Mouse (Mus musculus) kidney, embryonic 15.5 days (tissue): ENCODE measurements at regions not wholly inside any gene's neighbourhood (a gene's known extent, or its start where the extent isn't known, plus 50 kb on each side); places are given as distances from the start of the nearest gene placed in this dataset.

Experiments used
- ATAC-seq: fragments of 200-750 bp; cut with Nextera tagmentation; replicated peaks from 2 replicates; pipeline ENCODE4 v1.8.0; 2017; ENCODE audit warnings: moderate TSS enrichment; ENCODE audit not compliant: low FRiP score
- H3K27ac ChIP-seq: fragments of 300-500 bp; sonication (generic); 2 replicates; pipeline ENCODE4 v1.5.1; 2015; ENCODE audit warnings: mild to moderate bottlenecking, inconsistent platforms
- H3K27me3 ChIP-seq: fragments of 300-500 bp; sonication (generic); 2 replicates; pipeline ENCODE4 v1.6.1; 2015; ENCODE audit warnings: inconsistent platforms
- H3K36me3 ChIP-seq: fragments of 300-500 bp; sonication (generic); 2 replicates; pipeline ENCODE4 v1.6.1; 2015; ENCODE audit warnings: inconsistent platforms
- H3K4me1 ChIP-seq: fragments of 300-500 bp; sonication (generic); 2 replicates; pipeline ENCODE4 v1.6.1; 2015; ENCODE audit warnings: inconsistent platforms
- H3K4me2 ChIP-seq: fragments of 300-500 bp; sonication (generic); 2 replicates; pipeline ENCODE4 v1.6.1; 2015; ENCODE audit warnings: moderate library complexity, mild to moderate bottlenecking, inconsistent platforms
- H3K4me3 ChIP-seq: fragments of 300-500 bp; sonication (generic); replicated peaks from 2 replicates; pipeline ENCODE4 v1.5.1; 2015; ENCODE audit warnings: mild to moderate bottlenecking, inconsistent platforms
- H3K9ac ChIP-seq: fragments of 300-500 bp; sonication (generic); 2 replicates; pipeline ENCODE4 v1.6.1; 2015; ENCODE audit warnings: mild to moderate bottlenecking, inconsistent platforms
- H3K9me3 ChIP-seq: fragments of 300-500 bp; sonication (generic); replicated peaks from 2 replicates; pipeline ENCODE4 v1.6.1; 2016; ENCODE audit warnings: inconsistent platforms
- WGBS: fragments of 180-500 bp; shearing (Covaris S2); methylation state at CpG from one replicate; pipeline ENCODE4 v1.1.7; 2015; ENCODE audit warnings: mixed read lengths; 5-methylcytosine and 5-hydroxymethylcytosine counted together

DNA sequence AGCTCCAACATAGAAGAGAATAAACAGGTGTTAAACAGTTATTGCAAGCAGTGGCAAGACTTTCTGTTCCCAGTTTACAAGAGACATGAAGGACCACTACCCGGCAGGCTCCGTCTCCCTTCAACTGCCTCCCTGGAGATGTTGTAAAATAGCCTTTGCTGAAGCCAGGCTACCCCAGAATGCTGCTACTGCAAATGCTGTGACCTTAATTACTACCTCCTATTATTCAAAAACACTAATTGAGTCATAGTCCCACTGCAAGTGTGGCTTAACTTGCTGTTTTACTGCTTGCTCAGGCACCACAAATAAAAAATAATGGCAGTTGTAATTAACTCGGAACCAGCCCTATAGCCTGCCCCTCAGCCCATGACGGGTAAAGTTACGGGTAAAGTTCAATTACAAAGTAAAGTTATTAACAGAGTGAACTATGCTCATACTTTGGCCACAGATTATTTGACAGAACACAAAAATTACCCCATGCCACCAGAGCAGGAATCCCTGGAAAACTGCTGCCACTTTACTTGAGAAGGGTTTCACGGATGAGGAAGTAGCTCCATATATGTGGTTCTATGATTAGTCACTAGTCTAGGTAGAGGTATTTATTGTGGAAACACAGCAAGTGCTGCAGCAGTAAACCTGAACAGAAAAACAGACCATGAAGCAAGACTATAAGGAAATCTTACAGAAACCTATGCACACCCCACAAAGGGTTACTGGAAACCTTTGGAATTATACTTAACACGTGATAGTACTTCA lies 267.6 kb downstream of the Rnf152 start:
- Histone ChIP-seq H3K4me1 (peaks cover 18% of the 10 kb centered on the region; the same call in 1 of the 2 replicates), H3K9ac (no peak overlapping the region), H3K9me3 (no peaks in the 10 kb centered on the region), H3K36me3 (no peaks in the 10 kb centered on the region), H3K4me2 (no peak overlapping the region), H3K4me3 (no peak overlapping the region), H3K27ac (peak overlapping the region; percentile 60), H3K27me3 (no peaks in the 10 kb centered on the region)
- ATAC-seq = peak; percentile 79
- 34% methylated on average over 7 of the region's 7 CpGs for WGBS

GRCm38 (mm10) chr1:105087623-105088022 lies 268.9 kb downstream of the Rnf152 start:
- Histone ChIP-seq H3K27ac (no peak overlapping the region), H3K4me3 (no peak overlapping the region), H3K27me3 (no peaks in the 10 kb centered on the region), H3K4me1 (peaks cover 18% of the 10 kb centered on the region; the same call in 1 of the 2 replicates), H3K9ac (no peak overlapping the region), H3K4me2 (no peak overlapping the region), H3K36me3 (no peaks in the 10 kb centered on the region), H3K9me3 (no peaks in the 10 kb centered on the region)
- no peak for ATAC-seq
- 81% methylated on average over 1 of the region's 1 CpGs for WGBS

DNA sequence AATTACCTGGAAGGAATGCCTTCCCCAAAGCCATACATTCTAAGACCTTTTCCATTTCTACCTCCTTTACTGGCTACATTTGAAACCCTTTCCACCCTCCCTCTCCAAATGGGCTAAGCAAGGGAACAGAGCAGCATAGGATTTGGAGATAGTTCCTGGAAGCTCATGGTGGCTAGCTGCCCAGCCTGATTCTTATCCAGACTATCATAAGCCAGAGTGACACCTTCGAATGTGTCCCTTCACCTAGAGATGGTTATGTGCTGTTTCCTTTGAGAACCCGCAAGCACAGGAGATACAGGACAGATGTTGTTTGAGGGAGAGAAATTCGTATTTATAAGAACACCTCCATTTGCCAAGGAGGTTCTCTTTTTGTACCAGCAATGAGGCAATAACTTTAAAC lies 272.0 kb downstream of the Rnf152 start:
- no peak for ATAC-seq
- no peak overlapping the region for H3K27ac ChIP-seq
- no peak overlapping the region for H3K4me2 ChIP-seq
- peaks cover 14% of the 10 kb centered on the region; the same call in 1 of the 2 replicates for H3K4me1 ChIP-seq
- H3K27me3 ChIP-seq = no peaks in the 10 kb centered on the region
- no peak overlapping the region for H3K9ac ChIP-seq
- no peaks in the 10 kb centered on the region for H3K36me3 ChIP-seq
- no peaks in the 10 kb centered on the region for H3K9me3 ChIP-seq
- 81% methylated on average over 3 of the region's 3 CpGs for WGBS
- H3K4me3 ChIP-seq = no peak overlapping the region

DNA sequence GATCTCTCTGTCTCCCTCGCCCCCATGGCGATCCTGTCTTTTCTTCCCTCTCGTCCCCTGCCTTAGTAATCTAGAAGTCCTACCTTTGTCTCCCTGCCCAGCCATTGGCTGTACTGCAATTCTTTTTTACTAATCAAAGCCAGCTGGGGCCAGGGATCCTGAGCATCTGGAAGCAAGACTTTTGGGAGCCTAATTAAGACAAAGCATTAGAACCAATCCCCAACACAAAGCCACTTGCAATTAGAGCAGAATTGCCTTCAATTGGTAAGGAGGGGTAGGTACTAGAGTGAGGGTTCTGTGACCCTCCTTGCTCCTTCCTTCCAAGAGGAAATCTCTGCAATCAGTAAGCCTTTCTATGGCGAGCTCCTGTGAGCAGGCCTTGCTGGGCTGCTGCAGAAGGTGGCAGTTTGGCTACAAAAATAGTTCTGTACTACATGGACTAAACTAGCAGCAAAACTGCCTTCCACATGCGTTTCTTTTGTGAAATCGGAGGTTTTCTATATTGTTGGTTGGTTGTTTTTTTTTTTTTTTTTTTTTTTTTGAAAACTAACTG lies 272.9 kb downstream of the Rnf152 start:
- Histone ChIP-seq H3K4me1 (peaks cover 6% of the 10 kb centered on the region; the same call in 1 of the 2 replicates), H3K36me3 (no peaks in the 10 kb centered on the region), H3K9me3 (no peaks in the 10 kb centered on the region), H3K4me2 (no peak overlapping the region), H3K9ac (no peak overlapping the region), H3K27me3 (no peaks in the 10 kb centered on the region), H3K27ac (0 out of 2 replicates have a peak overlapping the region, but pooled peaks have one; percentile 39), H3K4me3 (no peak overlapping the region)
- no peak for ATAC-seq
- WGBS = 76% methylated on average over 6 of the region's 6 CpGs

DNA sequence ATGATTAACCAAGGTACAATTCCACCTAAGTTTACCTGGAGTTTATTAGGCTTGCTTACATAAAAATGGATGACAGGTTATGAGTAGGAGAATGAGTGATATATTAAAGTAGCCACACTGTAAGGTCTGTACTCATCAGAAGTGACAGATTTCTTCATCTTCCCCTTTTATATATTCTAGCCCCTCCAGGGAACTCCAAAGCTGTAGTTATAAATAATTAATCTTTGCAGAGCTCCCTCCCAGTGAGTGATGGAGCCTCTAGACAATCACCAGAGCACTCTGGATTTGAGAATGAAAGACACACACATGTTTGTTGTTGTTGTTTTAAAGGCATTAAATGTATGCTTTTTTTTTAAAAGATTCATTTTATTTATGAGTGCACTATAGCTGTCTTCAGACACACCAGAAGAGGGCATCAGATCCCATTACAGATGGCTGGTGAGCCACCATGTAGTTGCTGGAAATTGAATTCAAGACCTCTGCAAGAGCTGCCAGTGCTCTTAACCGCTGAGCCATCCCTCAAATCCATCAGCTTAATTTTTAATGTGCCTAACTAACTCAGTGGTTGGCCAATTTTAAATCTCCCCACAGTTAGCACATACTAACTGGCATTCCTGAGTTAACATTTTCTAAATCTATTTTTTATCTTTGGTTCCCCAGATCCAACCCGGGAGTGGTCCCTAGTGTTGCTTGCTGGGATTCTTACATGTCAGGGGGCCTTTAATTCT lies 273.5 kb downstream of the Rnf152 start:
- Histone ChIP-seq H3K4me2 (no peak overlapping the region), H3K27ac (0 out of 2 replicates have a peak overlapping the region, but pooled peaks have one; percentile 39), H3K27me3 (no peaks in the 10 kb centered on the region), H3K9ac (no peak overlapping the region), H3K4me1 (0 out of 2 replicates have a peak, but pooled peaks cover 2% of the 10 kb centered on the region), H3K9me3 (no peaks in the 10 kb centered on the region), H3K36me3 (no peaks in the 10 kb centered on the region), H3K4me3 (no peak overlapping the region)
- ATAC-seq = no peak
- WGBS = 75% methylated on average over 2 of the region's 2 CpGs

DNA sequence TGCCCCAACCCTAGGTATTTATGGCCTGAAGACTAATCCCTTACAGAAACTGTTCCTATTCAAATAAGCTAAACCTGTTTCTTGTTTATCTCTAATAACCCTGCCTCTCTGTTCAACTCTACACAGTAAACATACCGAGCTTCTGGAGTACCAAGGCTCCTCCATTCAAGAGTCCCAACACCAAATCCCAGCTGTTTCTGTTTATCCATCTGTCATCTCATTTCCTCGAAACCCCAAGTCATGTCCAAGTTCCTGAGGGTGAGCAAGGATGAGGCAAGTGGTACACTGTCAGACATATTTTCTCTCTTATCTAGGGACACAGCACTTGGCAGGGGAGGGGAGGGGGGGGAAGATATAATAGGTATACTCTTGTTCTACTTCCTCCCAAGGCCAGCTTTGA lies 274.6 kb downstream of the Rnf152 start:
- H3K4me2 ChIP-seq = no peak overlapping the region
- 0 out of 2 replicates have a peak, but pooled peaks cover 2% of the 10 kb centered on the region for H3K4me1 ChIP-seq
- H3K9ac ChIP-seq = no peak overlapping the region
- WGBS = 51% methylated on average over 2 of the region's 2 CpGs
- H3K27me3 ChIP-seq = no peaks in the 10 kb centered on the region
- ATAC-seq = no peak
- H3K36me3 ChIP-seq = no peaks in the 10 kb centered on the region
- H3K9me3 ChIP-seq = no peaks in the 10 kb centered on the region
- H3K4me3 ChIP-seq = no peak overlapping the region
- no peak overlapping the region for H3K27ac ChIP-seq

DNA sequence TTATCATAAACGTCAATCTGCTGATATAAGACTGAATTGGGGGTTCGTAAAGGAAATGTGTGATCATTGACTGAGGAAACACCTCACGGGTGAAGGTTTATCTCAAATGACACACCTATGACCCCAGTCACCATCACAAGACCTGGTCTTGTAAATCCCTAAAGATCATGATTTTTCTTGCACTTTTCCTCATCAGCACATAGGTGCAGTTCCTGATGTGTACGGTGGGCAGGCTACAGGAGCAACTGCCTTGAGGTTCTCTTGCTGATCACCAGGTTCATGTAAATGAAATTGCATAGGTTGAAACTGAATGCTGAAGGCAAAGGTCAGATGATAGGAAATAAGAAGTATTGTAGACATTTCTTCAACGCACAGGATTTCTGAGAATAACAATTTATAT lies 277.1 kb downstream of the Rnf152 start:
- H3K4me1 ChIP-seq = 0 out of 2 replicates have a peak, but pooled peaks cover 2% of the 10 kb centered on the region
- ATAC-seq = no peak

DNA sequence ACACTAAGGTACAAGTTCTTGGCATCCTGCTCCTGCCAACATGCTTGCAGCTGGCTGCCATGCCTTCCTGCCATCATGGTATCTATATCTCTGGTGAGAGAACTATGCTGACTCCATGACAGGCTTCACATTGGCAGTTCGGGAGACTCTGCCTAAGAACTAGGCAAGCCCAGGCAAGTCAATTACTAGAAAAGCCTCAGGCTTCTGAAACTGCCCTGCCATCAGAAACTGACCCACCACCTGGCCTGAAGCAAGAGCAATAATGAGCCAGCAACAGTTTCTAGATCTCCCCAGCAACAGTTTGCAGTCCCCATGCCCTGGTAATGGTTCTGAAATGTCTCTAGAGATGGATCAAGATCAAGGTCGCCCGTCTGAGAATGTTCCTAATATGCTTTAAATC lies 280.8 kb downstream of the Rnf152 start:
- H3K36me3 ChIP-seq = no peaks in the 10 kb centered on the region
- no peak overlapping the region for H3K27ac ChIP-seq
- no peaks in the 10 kb centered on the region for H3K27me3 ChIP-seq
- H3K4me2 ChIP-seq = no peak overlapping the region
- H3K4me1 ChIP-seq = no peaks in the 10 kb centered on the region
- 87% methylated on average over 3 of the region's 3 CpGs for WGBS
- no peak overlapping the region for H3K4me3 ChIP-seq
- H3K9ac ChIP-seq = no peak overlapping the region
- no peaks in the 10 kb centered on the region for H3K9me3 ChIP-seq
- ATAC-seq = no peak

More for the DNA sequence above, 277.1 kb downstream of the Rnf152 start:
- Histone ChIP-seq H3K9me3 (no peaks in the 10 kb centered on the region), H3K9ac (no peak overlapping the region), H3K27ac (no peak overlapping the region), H3K4me3 (no peak overlapping the region), H3K4me2 (no peak overlapping the region), H3K27me3 (no peaks in the 10 kb centered on the region), H3K36me3 (no peaks in the 10 kb centered on the region)
- 73% methylated on average over 5 of the region's 5 CpGs for WGBS

- Histone ChIP-seq H3K9ac (no peak overlapping the region), H3K4me3 (no peak overlapping the region), H3K4me1 (no peaks in the 10 kb centered on the region), H3K4me2 (no peak overlapping the region), H3K9me3 (no peaks in the 10 kb centered on the region), H3K36me3 (no peaks in the 10 kb centered on the region), H3K27me3 (no peaks in the 10 kb centered on the region), H3K27ac (no peak overlapping the region)
- 78% methylated on average over 1 of the region's 1 CpGs for WGBS
- ATAC-seq = no peak
These were observed 282.2 kb downstream of the Rnf152 start for GRCm38 (mm10) chr1:105074326-105074725.

GRCm38 (mm10) chr1:105070661-105071455 lies 285.7 kb downstream of the Rnf152 start:
- Histone ChIP-seq H3K4me3 (no peak overlapping the region), H3K27me3 (no peaks in the 10 kb centered on the region), H3K27ac (no peak overlapping the region), H3K9ac (no peak overlapping the region), H3K36me3 (no peaks in the 10 kb centered on the region), H3K4me2 (no peak overlapping the region), H3K4me1 (0 out of 2 replicates have a peak, but pooled peaks cover 5% of the 10 kb centered on the region), H3K9me3 (no peaks in the 10 kb centered on the region)
- ATAC-seq = no peak
- WGBS = 56% methylated on average over 3 of the region's 3 CpGs

DNA sequence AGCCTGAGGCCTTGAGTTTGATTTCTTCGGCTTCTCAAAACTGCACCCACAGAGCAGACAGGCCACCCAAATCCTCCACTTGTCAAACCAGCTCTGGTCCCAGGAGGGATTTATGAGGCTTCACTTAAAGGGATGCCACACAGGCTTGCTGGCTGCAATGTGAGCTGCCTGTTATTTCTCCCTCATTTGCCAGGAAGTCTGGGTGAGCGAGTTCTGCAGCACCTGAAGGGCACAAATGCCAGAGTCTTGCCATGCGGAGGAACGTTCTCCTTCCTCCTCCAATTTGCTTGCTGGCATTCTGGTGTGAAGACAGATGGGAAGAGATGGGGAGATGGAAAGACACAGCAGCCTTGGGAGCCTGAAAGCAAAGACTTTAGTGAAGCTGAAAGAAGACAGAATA lies 288.6 kb downstream of the Rnf152 start:
- H3K27ac ChIP-seq = peak overlapping the region; percentile 34; the same call in 1 of the 2 replicates
- no peaks in the 10 kb centered on the region for H3K27me3 ChIP-seq
- ATAC-seq = peak; percentile 73; the same call in 1 of the 2 replicates
- H3K4me3 ChIP-seq = no peak overlapping the region
- H3K36me3 ChIP-seq = no peaks in the 10 kb centered on the region
- H3K9me3 ChIP-seq = no peaks in the 10 kb centered on the region
- WGBS = 28% methylated on average over 4 of the region's 4 CpGs
- H3K4me1 ChIP-seq = 0 out of 2 replicates have a peak, but pooled peaks cover 5% of the 10 kb centered on the region
- no peak overlapping the region for H3K9ac ChIP-seq
- H3K4me2 ChIP-seq = no peak overlapping the region
